Mouse (Mus musculus) thymus, adult 2 months (tissue): ENCODE measurements around the gene Cntnap2.
"Not testable (repeated sequence)": the region's sequence is repeated elsewhere in the genome, so short reads cannot be mapped to it uniquely, and the experiment has no call there.

Experiments
- CTCF ChIP-seq: fragments of 200-500 bp; IDR thresholded peaks from 2 replicates; pipeline ENCODE4 v1.5.1; 2012; ENCODE audit warnings: mild to moderate bottlenecking, control low read depth, low read length, moderate library complexity, borderline replicate concordance; ENCODE audit not compliant: control insufficient read depth, poor library complexity, insufficient read depth; ENCODE audit errors: extremely low read depth
- POLR2A ChIP-seq: fragments of 200-500 bp; IDR thresholded peaks from 2 replicates; pipeline ENCODE4 v1.6.1; 2012; ENCODE audit warnings: mild to moderate bottlenecking, low read length, control low read depth, moderate library complexity; ENCODE audit not compliant: control insufficient read depth, poor library complexity, insufficient read depth; ENCODE audit errors: extremely low read depth

- TF ChIP-seq CTCF, POLR2A: not testable (repeated sequence)
Observed at GRCm38 (mm10) chr6:47174580-47175294, 2115.6 kb downstream of the Cntnap2 start.
